Mouse (Mus musculus): Measurements from ENCODE around the gene Ngb. TPM values are rescaled to one million over a fixed set of nuclear protein-coding genes. Genes with fewer than 3 reads are reported as not detected.

Gene Ngb
- polyA plus RNA-seq, 1 experiment from 2014 or later, result 0.43 TPM

Other genes starting within 250 kb of the Ngb start
- gene Irf2bpl, start 217.7 kb downstream of the Ngb start, polyA plus RNA-seq (2016; fragmentation: Nextera tagmentation; extraction: Ambion mirVana), result 75.9 and 86.3 TPM in 2 replicates
- gene Cipc, start 155.5 kb downstream of the Ngb start, polyA plus RNA-seq (2016; fragmentation: Nextera tagmentation; extraction: Ambion mirVana), result 41.1 and 46.9 TPM in 2 replicates
- gene Zdhhc22, start 112.1 kb downstream of the Ngb start, polyA plus RNA-seq (2016; fragmentation: Nextera tagmentation; extraction: Ambion mirVana), result 2.9 and 3.7 TPM in 2 replicates
- 1.8 and 2.3 TPM in 2 replicates for gene Tmem63c, start 81.2 kb downstream of the Ngb start, polyA plus RNA-seq (2016; fragmentation: Nextera tagmentation; extraction: Ambion mirVana)
- gene Gstz1, start 44.6 kb upstream of the Ngb start, polyA plus RNA-seq (2016; fragmentation: Nextera tagmentation; extraction: Ambion mirVana), result 24.1 and 24.6 TPM in 2 replicates
- gene Pomt2, start 45.4 kb upstream of the Ngb start, polyA plus RNA-seq (2016; fragmentation: Nextera tagmentation; extraction: Ambion mirVana), result 16.2 and 17.7 TPM in 2 replicates
- gene Samd15, start 97.2 kb upstream of the Ngb start, polyA plus RNA-seq (2016; fragmentation: Nextera tagmentation; extraction: Ambion mirVana), result 1.6 and 2.5 TPM in 2 replicates
- gene Tmed8, start 97.9 kb upstream of the Ngb start, polyA plus RNA-seq (2016; fragmentation: Nextera tagmentation; extraction: Ambion mirVana), result 5.4 and 6.0 TPM in 2 replicates
- 1.6 and 1.8 TPM in 2 replicates for gene Noxred1, start 136.2 kb upstream of the Ngb start, polyA plus RNA-seq (2016; fragmentation: Nextera tagmentation; extraction: Ambion mirVana)
- gene Vipas39, start 163.7 kb upstream of the Ngb start, polyA plus RNA-seq (2016; fragmentation: Nextera tagmentation; extraction: Ambion mirVana), result 60.0 and 62.1 TPM in 2 replicates
- 181 and 187 TPM in 2 replicates for gene Ahsa1, start 163.9 kb upstream of the Ngb start, polyA plus RNA-seq (2016; fragmentation: Nextera tagmentation; extraction: Ambion mirVana)
- 1.0 and 1.1 TPM in 2 replicates for gene Ism2, start 197.2 kb upstream of the Ngb start, polyA plus RNA-seq (2016; fragmentation: Nextera tagmentation; extraction: Ambion mirVana)

Measured in hindbrain, embryonic 12.5 days (tissue).